In genomic region chr14:114946321-114946720, GRCm38 (mm10) we compare ENCODE assay signal across 14 mouse cellular contexts.
A peak's percentile ranks its signal among the peaks of the same experiment; 100 is the strongest.
DNase-seq lines count a peak whose midpoint lies in the region; ATAC-seq and TF ChIP-seq lines count a peak whose summit lies in the region.
"Had no signal": no experiment of that assay in that cellular context is flagged by ENCODE, and none has a peak within 500 bp of the region (broad histone marks: within the 10 kb centered on the region; RNA-seq: fewer than 3 reads in every experiment).

No protein-coding gene starts in this region.

- no peak for TF ChIP-seq EP300 in MEL (IDR thresholded peaks at IDR 0.05; ENCODE audit: low read depth in 1 of 2, low read length in 2 of 2)

- no peak for TF ChIP-seq RAD21 in MEL (IDR thresholded peaks at IDR 0.05; ENCODE audit: low read depth, low read length)

- H3K4me1 ChIP-seq in MEL (ENCODE audit: control insufficient read depth in 1 of 2, insufficient read depth in 2 of 2, low read length in 2 of 2): peaks cover 22 to 23% of the 10 kb centered on the region in 2 experiments
- peaks cover 12% of the 10 kb centered on the region for H3K4me1 ChIP-seq in liver, embryonic 13.5 days (replicated peaks)
- H3K4me1 ChIP-seq: forebrain, embryonic 13.5 days; lung, embryonic 15.5 days had no signal

- ATAC-seq in liver, embryonic 13.5 days (ENCODE audit: low read depth): peak; percentile 50; the same call in 1 of the 2 replicates
- no peak for ATAC-seq in erythroid progenitor cell, adult 5-6 weeks (replicated peaks; ENCODE audit: low FRiP score, poor library complexity, severe bottlenecking)
- ATAC-seq: forebrain, embryonic 13.5 days had no signal

- no peaks in the 10 kb centered on the region for H3K9me3 ChIP-seq in MEL (replicated peaks; ENCODE audit: insufficient read depth, low read length)
- no peaks in the 10 kb centered on the region for H3K9me3 ChIP-seq in liver, embryonic 13.5 days (replicated peaks)
- H3K9me3 ChIP-seq: embryonic facial prominence, embryonic 12.5 days; forebrain, embryonic 13.5 days; limb, embryonic 10.5 days; lung, embryonic 15.5 days; neural tube, embryonic 13.5 days had no signal

- no peak overlapping the region for H3K4me3 ChIP-seq in MEL (ENCODE audit: control insufficient read depth in 1 of 2, insufficient read depth in 1 of 2, low read depth in 2 of 2, low read length in 2 of 2)
- no peak overlapping the region for H3K4me3 ChIP-seq in liver, embryonic 13.5 days (replicated peaks)
- H3K4me3 ChIP-seq: embryonic facial prominence, embryonic 12.5 days; forebrain, embryonic 13.5 days; limb, embryonic 10.5 days; lung, embryonic 15.5 days; neural tube, embryonic 13.5 days had no signal

- peaks cover 0 to 19% of the 10 kb centered on the region in 2 experiments; a peak in 2 of 4 replicates for H3K36me3 ChIP-seq in MEL (ENCODE audit: control insufficient read depth in 1 of 2, insufficient read depth in 2 of 2, low read length in 2 of 2)
- H3K36me3 ChIP-seq in liver, embryonic 13.5 days: no peaks in the 10 kb centered on the region
- H3K36me3 ChIP-seq in splenic B cell, adult 2 months (ENCODE audit: control insufficient read depth, insufficient read depth, low read length, poor library complexity, severe bottlenecking): no peaks in the 10 kb centered on the region
- H3K36me3 ChIP-seq: embryonic facial prominence, embryonic 12.5 days; limb, embryonic 10.5 days; lung, embryonic 15.5 days; neural tube, embryonic 13.5 days had no signal

- WGBS in liver, embryonic 13.5 days (ENCODE audit: insufficient replicate concordance): 19% methylated on average over 7 of the region's 7 CpGs

- H3K27ac ChIP-seq in MEL (ENCODE audit: control insufficient read depth, low read depth, low read length): no peak overlapping the region
- H3K27ac ChIP-seq in liver, embryonic 13.5 days: no peak overlapping the region
- H3K27ac ChIP-seq: embryonic facial prominence, embryonic 12.5 days; forebrain, embryonic 13.5 days; limb, embryonic 10.5 days; lung, embryonic 15.5 days; neural tube, embryonic 13.5 days had no signal

- no peak for TF ChIP-seq CTCF in MEL (IDR thresholded peaks at IDR 0.05 in 2 of 3, conservative IDR thresholded peaks at IDR 0.05 in 1 of 3; ENCODE audit: control insufficient read depth in 1 of 3, insufficient read depth in 1 of 3, low read depth in 2 of 3, low read length in 3 of 3, poor library complexity in 1 of 3, severe bottlenecking in 1 of 3)

- TF ChIP-seq POLR2A in MEL (IDR thresholded peaks at IDR 0.05; ENCODE audit: control insufficient read depth in 1 of 2, insufficient read depth in 1 of 2, low read depth in 1 of 2, low read length in 2 of 2, poor library complexity in 1 of 2): no peak

- no peaks in the 10 kb centered on the region for H3K79me2 ChIP-seq in MEL (ENCODE audit: control insufficient read depth, insufficient read depth, low read length, poor library complexity)

- no peak overlapping the region for H3K4me2 ChIP-seq in liver, embryonic 13.5 days
- H3K4me2 ChIP-seq: embryonic facial prominence, embryonic 12.5 days; forebrain, embryonic 13.5 days; lung, embryonic 15.5 days; neural tube, embryonic 13.5 days had no signal

- peak; percentile 9 to 19 for DNase-seq in B cell, adult 2 months
- DNase-seq in MEL (ENCODE audit: low read depth, low spot score): peak; percentile 86
- DNase-seq in liver, embryonic 13.5 days: no peak
- DNase-seq in splenic B cell, adult 2 months (ENCODE audit: low read depth, low spot score): peak; percentile 48
- DNase-seq in urinary bladder, adult 18-20 months (ENCODE audit: low spot score in 2 of 2): no peak
- no peak for DNase-seq in neural tube, embryonic 10.5 days (ENCODE audit: extremely low spot score, low spot score)
- DNase-seq: cerebellum, postnatal 10 days; midbrain, embryonic 14.5 days had no signal

- no peak overlapping the region for H3K9ac ChIP-seq in MEL (ENCODE audit: control insufficient read depth, low read depth, low read length, poor library complexity, severe bottlenecking)
- H3K9ac ChIP-seq in liver, embryonic 13.5 days: no peak overlapping the region
- H3K9ac ChIP-seq: embryonic facial prominence, embryonic 12.5 days; forebrain, embryonic 13.5 days; lung, embryonic 15.5 days; neural tube, embryonic 13.5 days had no signal

- H3K27me3 ChIP-seq in MEL (ENCODE audit: control insufficient read depth in 1 of 2, insufficient read depth in 2 of 2, low read length in 2 of 2): peaks cover 0 to 8% of the 10 kb centered on the region in 2 experiments; a peak in 3 of 4 replicates
- no peaks in the 10 kb centered on the region for H3K27me3 ChIP-seq in liver, embryonic 13.5 days
- H3K27me3 ChIP-seq in splenic B cell, adult 2 months (ENCODE audit: control insufficient read depth, insufficient read depth, low read length, poor library complexity, severe bottlenecking): no peaks in the 10 kb centered on the region
- H3K27me3 ChIP-seq: embryonic facial prominence, embryonic 12.5 days; forebrain, embryonic 13.5 days; lung, embryonic 15.5 days; neural tube, embryonic 13.5 days had no signal

TF ChIP-seq in MEL, 35 proteins besides CTCF, POLR2A, EP300 and RAD21:
- no peak for TF ChIP-seq NRF1 (IDR thresholded peaks at IDR 0.05; ENCODE audit: insufficient read depth, low read depth, low read length, poor library complexity, severe bottlenecking)
- no peak for TF ChIP-seq HCFC1 (IDR thresholded peaks at IDR 0.05; ENCODE audit: low read depth, low read length)
- no peak for TF ChIP-seq GABPA (IDR thresholded peaks at IDR 0.05; ENCODE audit: low read depth, low read length)
- no peak for TF ChIP-seq SMC3 (IDR thresholded peaks at IDR 0.05; ENCODE audit: low read depth, low read length)
- TF ChIP-seq POLR2AphosphoS2 (IDR thresholded peaks at IDR 0.05; ENCODE audit: low read length): no peak
- no peak for TF ChIP-seq MAZ (IDR thresholded peaks at IDR 0.05; ENCODE audit: low read depth, low read length)
- TF ChIP-seq TBP (IDR thresholded peaks at IDR 0.05; ENCODE audit: low read depth, low read length): no peak
- no peak for TF ChIP-seq E2F4 (IDR thresholded peaks at IDR 0.05; ENCODE audit: borderline replicate concordance, low read depth, low read length)
- TF ChIP-seq TCF12 (IDR thresholded peaks at IDR 0.05; ENCODE audit: low read depth, low read length): no peak
- no peak for TF ChIP-seq CHD2 (IDR thresholded peaks at IDR 0.05; ENCODE audit: low read length)
- TF ChIP-seq ZKSCAN1 (IDR thresholded peaks at IDR 0.05; ENCODE audit: low read depth, low read length): no peak
- TF ChIP-seq BHLHE40 (IDR thresholded peaks at IDR 0.05; ENCODE audit: borderline replicate concordance, low read depth, low read length): no peak
- TF ChIP-seq JUND (IDR thresholded peaks at IDR 0.05; ENCODE audit: low read depth, low read length): no peak
- no peak for TF ChIP-seq ELF1 (IDR thresholded peaks at IDR 0.05; ENCODE audit: low read depth, low read length)
- TF ChIP-seq ZC3H11A (IDR thresholded peaks at IDR 0.05; ENCODE audit: low read depth, low read length): no peak
- TF ChIP-seq RCOR1 (IDR thresholded peaks at IDR 0.05; ENCODE audit: low read depth, low read length): no peak
- no peak for TF ChIP-seq UBTF (IDR thresholded peaks at IDR 0.05; ENCODE audit: borderline replicate concordance, insufficient read depth, low read depth, low read length)
- TF ChIP-seq KAT2A (conservative IDR thresholded peaks at IDR 0.05; ENCODE audit: low read depth, low read length): no peak
- no peak for TF ChIP-seq MXI1 (IDR thresholded peaks at IDR 0.05; ENCODE audit: low read depth, low read length)

Comparison
In these comparisons a context has a peak if more than half of its experiments do, and no peak if none do; other contexts are left out.
1. DNase-seq: peak in B cell, adult 2 months (2 of 2), MEL (single experiment) and splenic B cell, adult 2 months (single experiment); none in liver, embryonic 13.5 days (single experiment), urinary bladder, adult 18-20 months (0 of 2) and neural tube, embryonic 10.5 days (single experiment).